Mouse (Mus musculus): Measurements from ENCODE around the gene Ypel3.

Gene Ypel3

DNA sequence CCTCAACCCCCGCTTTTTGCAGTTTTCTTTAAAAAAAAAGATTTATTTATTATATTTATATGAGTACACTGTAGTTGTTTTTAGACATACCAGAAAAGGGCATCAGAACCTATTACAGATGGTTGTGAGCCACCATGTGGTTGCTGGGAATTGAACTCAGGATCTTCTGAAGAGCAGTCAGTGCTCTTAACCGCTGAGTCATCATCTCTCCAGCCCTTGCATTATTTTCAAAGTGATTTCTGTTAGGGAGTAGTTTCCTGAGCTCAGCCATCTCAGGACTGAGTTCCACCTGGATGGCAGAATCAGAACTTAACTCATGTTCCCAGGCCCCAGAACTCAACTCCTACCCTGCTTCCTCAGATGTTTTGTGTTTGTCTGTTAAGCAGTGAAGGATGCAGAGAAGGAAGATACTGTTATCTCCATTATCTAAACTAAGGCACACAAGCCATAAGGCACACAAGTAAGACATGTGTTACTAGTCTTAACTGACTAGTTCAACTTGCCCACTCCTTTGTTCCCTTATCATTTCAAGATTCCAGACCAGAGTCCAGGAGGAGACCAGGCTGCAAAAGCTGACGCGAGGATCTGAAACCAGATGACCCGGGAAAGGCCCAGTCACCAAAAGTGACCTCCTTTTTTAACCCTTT is 33.1 kb downstream of the Ypel3 start:
- DNase-seq (ENCODE audit: extremely low read depth, low read depth): no peak

DNA sequence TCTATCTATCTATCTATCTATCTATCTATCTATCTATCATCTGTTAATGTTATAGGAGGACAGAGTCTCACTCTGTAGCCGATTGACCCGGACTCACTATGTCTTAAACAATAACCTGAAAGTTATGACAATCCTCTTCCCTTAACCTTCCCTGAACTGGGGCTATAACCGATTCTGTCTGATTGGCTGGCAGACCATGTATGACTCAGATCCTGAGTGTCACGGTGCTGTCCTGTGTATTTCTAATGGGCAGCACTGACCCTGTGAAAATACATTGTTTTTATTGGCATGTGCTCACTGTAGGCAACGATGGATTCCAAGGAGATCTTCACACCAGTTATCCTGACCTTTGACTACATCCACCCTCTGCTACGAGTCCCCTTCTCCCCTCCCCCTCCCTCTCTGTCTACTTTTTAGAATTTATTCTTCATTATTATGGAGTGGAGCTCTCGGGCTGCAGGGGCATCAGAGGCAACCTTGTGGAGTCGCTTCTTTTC is 39.0 kb downstream of the Ypel3 start:
- DNase-seq (ENCODE audit: extremely low read depth, low read depth): no peak

DNA sequence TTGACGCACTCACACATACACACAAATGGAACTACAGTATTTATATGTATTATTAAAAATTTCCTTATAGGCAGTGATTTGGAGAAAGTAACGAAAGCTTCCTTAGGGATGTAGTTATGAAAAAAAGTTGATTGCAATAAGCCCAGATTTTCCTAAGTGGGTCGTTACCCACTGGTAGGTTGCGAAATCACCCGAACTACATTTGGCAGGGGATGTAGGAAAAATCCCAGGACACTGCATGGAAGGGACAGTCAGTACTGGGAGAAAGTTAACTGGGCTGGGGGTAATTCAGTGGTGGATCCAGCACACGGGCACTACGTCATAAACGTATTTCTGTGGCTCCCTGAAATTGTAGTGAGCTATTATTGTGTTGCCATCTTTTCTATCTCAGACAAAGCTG is 39.7 kb downstream of the Ypel3 start:
- no peak for DNase-seq (ENCODE audit: extremely low read depth, low read depth)

DNA sequence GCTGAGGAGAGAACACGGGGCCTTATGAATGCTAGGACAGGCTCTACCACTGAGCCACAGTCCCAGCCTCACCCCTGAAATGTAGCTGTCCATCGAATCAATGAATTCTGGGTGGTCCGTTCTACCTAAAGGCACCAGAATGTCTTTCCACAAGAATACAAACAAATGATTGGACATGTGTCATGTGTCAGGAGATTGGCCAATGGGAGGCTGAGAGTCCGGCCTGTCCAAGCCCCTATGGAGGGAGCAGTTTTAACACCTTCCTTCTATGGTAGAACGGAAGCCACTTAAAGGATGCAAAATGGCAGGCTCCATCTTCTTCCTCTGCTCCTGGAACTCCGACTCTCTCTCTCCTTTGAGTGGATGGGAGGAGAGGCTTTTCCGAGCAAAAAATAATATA is 40.8 kb downstream of the Ypel3 start:
- no peak for DNase-seq (ENCODE audit: extremely low read depth, low read depth)

DNA sequence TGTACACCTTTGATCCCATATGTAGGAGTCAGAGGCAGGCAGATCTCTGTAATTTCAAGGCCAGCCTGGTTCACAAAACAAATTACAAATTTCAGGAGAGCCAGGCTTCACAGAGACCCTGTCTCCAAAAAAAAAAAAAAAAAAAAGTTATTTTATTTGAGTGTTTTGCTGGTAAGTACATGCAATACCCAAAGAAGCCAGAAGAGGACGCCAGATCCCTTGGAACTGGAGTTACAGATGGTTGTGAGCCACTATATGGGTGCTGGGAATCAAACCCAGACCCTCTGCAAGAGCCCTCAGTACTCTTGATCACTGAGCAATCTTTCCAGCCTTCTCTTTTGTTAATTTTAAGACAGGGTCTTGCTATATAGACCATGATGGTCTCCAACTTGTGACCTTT is 42.1 kb downstream of the Ypel3 start:
- DNase-seq (ENCODE audit: extremely low read depth, low read depth): no peak

DNA sequence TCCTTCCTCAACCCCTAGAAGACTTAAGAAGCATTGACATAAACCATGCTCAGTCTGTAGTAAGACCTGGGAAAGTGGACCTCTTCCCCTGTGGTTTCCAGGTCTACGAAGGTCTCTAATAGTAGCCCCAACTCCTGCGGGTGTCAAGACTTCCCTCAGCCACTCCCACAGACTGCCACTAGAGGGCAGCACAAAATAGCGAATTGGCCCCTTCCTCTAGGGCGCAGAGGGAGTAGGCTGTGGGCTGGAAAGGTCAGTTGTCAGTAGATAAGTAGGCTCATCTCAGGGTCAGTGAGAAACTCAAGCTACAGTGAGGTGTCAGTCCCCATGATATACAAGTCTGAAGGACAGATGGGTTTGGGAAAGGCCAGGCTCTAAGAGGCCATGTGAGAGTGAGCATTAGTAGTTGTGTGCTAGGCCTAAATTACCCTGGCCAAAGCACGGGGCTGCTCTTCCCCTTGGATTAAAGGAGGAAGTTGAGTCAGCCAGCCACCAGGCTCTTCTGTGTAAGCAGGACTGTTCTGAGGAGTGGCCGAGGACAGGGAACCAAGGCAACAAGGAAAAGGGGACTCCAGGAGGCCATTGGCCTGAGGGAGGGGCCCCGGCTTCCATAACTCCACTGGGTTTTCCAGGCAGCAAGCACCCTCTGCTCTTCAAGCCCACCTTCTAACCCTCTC is 45.2 kb downstream of the Ypel3 start:
- DNase-seq (ENCODE audit: extremely low read depth, low read depth): no peak

DNA sequence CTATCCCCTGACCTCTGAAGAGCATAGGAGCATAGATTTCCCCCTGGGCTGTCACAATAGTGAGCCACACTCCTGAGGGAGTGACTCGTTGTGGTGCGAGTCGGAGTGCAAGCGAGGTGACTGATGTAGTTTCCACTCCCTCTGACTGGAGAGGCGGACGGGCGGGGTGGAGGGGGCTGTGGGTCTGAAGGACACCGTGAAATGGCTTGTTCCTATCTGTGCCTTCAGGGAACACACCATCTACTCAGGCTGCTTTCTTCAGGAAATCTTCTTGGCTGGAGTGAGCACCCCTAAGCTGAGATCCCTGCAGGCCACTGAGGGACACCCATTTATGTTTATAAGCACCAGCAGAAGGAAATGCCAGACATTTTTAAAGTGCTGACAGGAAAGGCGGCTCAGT is 46.0 kb downstream of the Ypel3 start:
- no peak for DNase-seq (ENCODE audit: extremely low read depth, low read depth)

DNA sequence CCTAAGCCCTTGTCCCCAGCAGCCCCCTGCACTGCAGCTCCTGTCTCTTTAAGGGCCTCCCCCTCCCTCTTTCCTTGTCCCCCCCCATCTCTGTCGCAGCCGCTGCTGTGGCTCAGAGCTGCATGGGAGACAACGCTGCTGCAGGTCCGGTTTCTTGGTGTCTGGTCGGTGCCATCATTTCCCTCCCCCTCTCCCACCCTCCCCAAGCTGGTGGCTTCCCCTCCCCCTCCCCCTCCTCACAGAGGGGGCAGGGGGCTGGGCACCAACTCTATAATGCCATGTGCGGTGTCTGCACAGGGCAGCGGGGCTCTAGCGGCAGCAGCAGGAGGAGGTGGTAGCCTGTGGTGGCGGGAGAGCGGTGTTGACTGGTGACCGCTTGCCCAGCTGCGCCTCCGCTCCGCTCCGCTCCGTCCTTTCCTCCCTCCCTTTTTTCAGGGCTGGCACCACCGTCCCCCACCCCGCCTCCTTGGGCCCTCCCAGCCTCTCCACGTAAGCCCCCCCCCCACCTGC is 46.5 kb downstream of the Ypel3 start:
- no peak for DNase-seq (ENCODE audit: extremely low read depth, low read depth)

DNA sequence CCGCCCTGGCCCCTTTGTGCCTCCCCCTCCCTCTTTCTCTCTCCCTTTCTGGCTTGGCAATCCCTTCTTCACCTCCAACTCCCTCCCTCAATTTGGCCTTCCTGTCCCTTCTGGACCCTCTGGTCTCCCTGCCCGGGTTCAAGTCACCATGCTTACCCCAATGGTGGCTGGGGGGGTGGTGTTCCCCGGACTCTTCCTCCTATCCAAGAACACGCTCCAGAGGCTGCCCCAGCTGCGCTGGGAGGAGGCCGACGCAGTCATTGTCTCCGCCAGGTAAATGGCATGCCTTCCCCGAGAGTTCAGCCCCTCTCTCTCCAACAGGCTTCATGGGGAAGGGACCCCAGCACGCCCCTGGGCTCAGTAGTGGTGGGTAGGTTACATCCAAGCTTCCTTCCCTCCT is 47.2 kb downstream of the Ypel3 start:
- no peak for DNase-seq (ENCODE audit: extremely low read depth, low read depth)

DNA sequence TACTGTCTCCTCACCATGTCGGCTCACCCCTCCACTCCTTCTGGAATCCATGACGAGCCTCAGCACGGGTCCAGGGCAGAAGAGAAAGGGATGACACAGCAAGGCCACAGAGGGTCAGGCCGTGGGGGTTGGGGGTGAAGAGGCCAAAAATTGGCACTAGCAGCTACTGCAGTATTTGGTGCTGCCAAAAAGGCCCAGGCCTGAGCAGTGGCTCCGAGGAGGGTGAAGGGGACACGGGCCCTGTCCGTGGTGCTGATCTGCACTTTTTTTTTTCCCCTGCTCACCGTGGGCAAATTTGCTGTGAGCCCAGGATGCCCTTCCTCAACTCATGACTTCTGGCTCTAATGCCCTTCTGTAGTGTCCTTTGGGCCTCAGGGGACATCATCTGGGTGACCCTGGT is 48.6 kb downstream of the Ypel3 start:
- DNase-seq (ENCODE audit: extremely low read depth, low read depth): no peak

DNA sequence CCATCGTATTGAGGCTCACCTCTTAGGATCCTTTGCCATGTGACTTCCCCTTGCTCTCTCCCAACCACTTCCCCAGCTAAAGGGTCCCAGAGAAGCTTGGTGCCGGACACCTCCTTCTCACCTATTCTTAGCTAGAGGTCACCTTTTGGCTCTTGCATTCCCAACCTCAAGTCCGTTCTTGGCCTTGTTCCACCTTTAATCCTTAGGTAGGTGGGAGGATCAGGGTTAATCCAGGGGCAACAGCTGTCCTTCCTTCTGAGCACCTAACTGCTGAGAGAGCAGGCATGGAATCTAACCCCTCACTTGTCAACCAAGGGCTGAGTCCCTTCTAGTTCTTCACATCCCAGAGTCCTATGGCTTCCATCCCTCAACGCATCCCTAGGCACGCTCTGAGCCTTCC is 49.2 kb downstream of the Ypel3 start:
- DNase-seq (ENCODE audit: extremely low read depth, low read depth): no peak
